In genomic region chr6:22330169-22330960, GRCm38 (mm10) we compare ENCODE assay signal across 19 mouse cellular contexts. TPM values are rescaled to one million over a fixed set of nuclear protein-coding genes. Genes with fewer than 3 reads are reported as not detected.
DNase-seq lines count a peak whose midpoint lies in the region; ATAC-seq lines count a peak whose summit lies in the region.
"Had no signal": no experiment of that assay in that cellular context is flagged by ENCODE, and none has a peak within 500 bp of the region (broad histone marks: within the 10 kb centered on the region; RNA-seq: fewer than 3 reads in every experiment).

No protein-coding gene starts in this region.

- ATAC-seq in activated CD4-positive, CD25-positive, alpha-beta regulatory T cell, adult 4 months, result peak; percentile 77
- ATAC-seq: forebrain, embryonic 15.5 days had no signal

- peaks cover 4% of the 10 kb centered on the region; the same call in 1 of the 2 replicates for H3K36me3 ChIP-seq in midbrain, embryonic 10.5 days
- H3K36me3 ChIP-seq: embryonic facial prominence, embryonic 15.5 days; forebrain, embryonic 15.5 days; limb, embryonic 15.5 days had no signal

- no peak overlapping the region for H3K4me3 ChIP-seq in midbrain, embryonic 10.5 days
- H3K4me3 ChIP-seq: embryonic facial prominence, embryonic 15.5 days; forebrain, embryonic 15.5 days; heart, embryonic 13.5 days; left cerebral cortex, adult 2 months; limb, embryonic 15.5 days had no signal

- H3K4me1 ChIP-seq in midbrain, embryonic 10.5 days, result no peaks in the 10 kb centered on the region
- H3K4me1 ChIP-seq: embryonic facial prominence, embryonic 15.5 days; limb, embryonic 15.5 days had no signal

- H3K27me3 ChIP-seq in midbrain, embryonic 10.5 days (ENCODE audit: low read depth, poor library complexity, severe bottlenecking), result no peaks in the 10 kb centered on the region
- H3K27me3 ChIP-seq: embryonic facial prominence, embryonic 15.5 days; forebrain, embryonic 15.5 days; heart, embryonic 13.5 days; limb, embryonic 15.5 days had no signal

- peak; percentile 74 for DNase-seq in heart, adult 11 months
- DNase-seq in heart, adult 9 months (ENCODE audit: low spot score in 2 of 2), result no peak
- DNase-seq in A20 (ENCODE audit: low read depth, low spot score), result peak; percentile 87
- peak; percentile 68 to 76 for DNase-seq in spleen, postnatal 36 days (ENCODE audit: low spot score in 2 of 2)
- no peak for DNase-seq in right cerebral cortex, postnatal 4 days
- no peak for DNase-seq in adrenal gland, postnatal 10 days
- no peak for DNase-seq in midbrain, embryonic 10.5 days (ENCODE audit: low spot score)
- DNase-seq: adrenal gland, adult 2 months; cerebellum, postnatal 25 days; gastrocnemius, postnatal 25 days; kidney, adult 9 months had no signal

- no peak overlapping the region for H3K27ac ChIP-seq in midbrain, embryonic 10.5 days (replicated peaks)
- H3K27ac ChIP-seq: embryonic facial prominence, embryonic 15.5 days; forebrain, embryonic 15.5 days; heart, embryonic 13.5 days; left cerebral cortex, adult 2 months; limb, embryonic 15.5 days; macrophage had no signal

- H3K9me3 ChIP-seq in midbrain, embryonic 10.5 days (replicated peaks), result no peaks in the 10 kb centered on the region
- H3K9me3 ChIP-seq: embryonic facial prominence, embryonic 15.5 days; forebrain, embryonic 15.5 days; heart, embryonic 13.5 days; limb, embryonic 15.5 days had no signal

- 93% methylated on average over 13 of the region's 13 CpGs for WGBS in midbrain, embryonic 10.5 days

RNA-seq across cellular contexts. Expression of gene Fam3c, which starts 25.7 kb away (rescaled TPM):
- polyA plus RNA-seq in activated CD4-positive, CD25-positive, alpha-beta regulatory T cell, adult 4 months (2017; shearing (Covaris generic)), result 100 to 1,000 TPM; 109 to 114 TPM
- 10 to 100 TPM; 46.4 to 52.2 TPM for total RNA-seq in adrenal gland, postnatal 10 days (2021)
- polyA plus RNA-seq in midbrain, embryonic 10.5 days (2016; fragmentation: Nextera tagmentation; extraction: Ambion mirVana), result 27.8 and 28.1 TPM in 2 replicates

RNA-seq across cellular contexts. Expression of gene Wnt16, which starts 42.3 kb away (rescaled TPM):
- polyA plus RNA-seq in activated CD4-positive, CD25-positive, alpha-beta regulatory T cell, adult 4 months (2017; shearing (Covaris generic)), result under 1 TPM in 1 of 2 experiments, not detected in 1; 0.49 TPM
- 1 to 10 TPM in 1 of 2 experiments, under 1 TPM in 1; 0.69 to 2.5 TPM for total RNA-seq in adrenal gland, postnatal 10 days (2021)
- 0.39 and 0.52 TPM in 2 replicates for polyA plus RNA-seq in midbrain, embryonic 10.5 days (2016; fragmentation: Nextera tagmentation; extraction: Ambion mirVana)
- total RNA-seq: adrenal gland, adult 2 months had no signal
- polyA plus RNA-seq: C2C12, macrophage had no signal

Comparison
In these comparisons a context has a peak if more than half of its experiments do, and no peak if none do; other contexts are left out.
1. DNase-seq: peak in heart, adult 11 months (single experiment), A20 (single experiment) and spleen, postnatal 36 days (2 of 2); none in heart, adult 9 months (0 of 2), right cerebral cortex, postnatal 4 days (single experiment), adrenal gland, postnatal 10 days (single experiment) and midbrain, embryonic 10.5 days (single experiment).